Mouse (Mus musculus) intestine, postnatal 0 days (tissue): ENCODE measurements at regions not wholly inside any gene's neighbourhood (a gene's known extent, or its start where the extent isn't known, plus 50 kb on each side); places are given as distances from the start of the nearest gene placed in this dataset.
A peak's percentile ranks its signal among the peaks of the same experiment; 100 is the strongest.

Source experiments
- ATAC-seq: fragments of 200-750 bp; cut with Nextera tagmentation; 2 replicates; pipeline ENCODE4 v1.8.0; 2017; ENCODE audit warnings: mild to moderate bottlenecking, moderate TSS enrichment, moderate library complexity
- H3K27ac ChIP-seq: fragments of 300-500 bp; sonication (generic); 2 replicates; pipeline ENCODE4 v1.5.1; 2014; ENCODE audit warnings: mild to moderate bottlenecking, low read depth, low read length, moderate library complexity
- H3K27me3 ChIP-seq: fragments of 300-500 bp; sonication (generic); replicated peaks from 2 replicates; pipeline ENCODE4 v1.6.1; 2014; ENCODE audit warnings: low read length, mixed read lengths; ENCODE audit not compliant: control insufficient read depth, insufficient read depth
- H3K36me3 ChIP-seq: fragments of 300-500 bp; sonication (generic); 2 replicates; pipeline ENCODE4 v1.6.1; 2014; ENCODE audit warnings: mild to moderate bottlenecking, moderate library complexity; ENCODE audit not compliant: control insufficient read depth, insufficient read depth
- H3K4me1 ChIP-seq: fragments of 300-500 bp; sonication (generic); replicated peaks from 2 replicates; pipeline ENCODE4 v1.6.1; 2014; ENCODE audit warnings: antibody characterized with exemption, low read length, mixed read lengths; ENCODE audit not compliant: control insufficient read depth, insufficient read depth
- H3K4me2 ChIP-seq: fragments of 300-500 bp; sonication (generic); replicated peaks from 2 replicates; pipeline ENCODE4 v1.6.1; 2014; ENCODE audit warnings: low read depth, mild to moderate bottlenecking, moderate library complexity
- H3K4me3 ChIP-seq: fragments of 300-500 bp; sonication (generic); 2 replicates; pipeline ENCODE4 v1.5.1; 2014; ENCODE audit warnings: low read depth, low read length
- H3K9ac ChIP-seq: fragments of 300-500 bp; sonication (generic); 2 replicates; pipeline ENCODE4 v1.6.1; 2014; ENCODE audit warnings: mild to moderate bottlenecking, low read depth, low read length
- H3K9me3 ChIP-seq: fragments of 300-500 bp; sonication (generic); 2 replicates; pipeline ENCODE4 v1.6.1; 2016; ENCODE audit warnings: mixed run types; ENCODE audit not compliant: control insufficient read depth
- CTCF ChIP-seq: sonication (generic); IDR thresholded peaks from 2 replicates; pipeline ENCODE4 v1.5.1; 2016; ENCODE audit warnings: low read depth, mild to moderate bottlenecking, control low read depth, antibody characterized with exemption, moderate library complexity
- WGBS: fragments of 180-500 bp; shearing (Covaris S2); extraction: QIAGEN DNeasy Blood & Tissue Kit; methylation state at CpG from one replicate; pipeline ENCODE4 v1.1.7; 2014; 5-methylcytosine and 5-hydroxymethylcytosine counted together

GRCm38 (mm10) chr15:41920270-41920669, 1786.1 kb downstream of the 9330182O14Rik start:
- no peak overlapping the region for H3K4me3 ChIP-seq
- no peak overlapping the region for H3K9ac ChIP-seq
- ATAC-seq: no peak
- H3K4me1 ChIP-seq: 0 out of 2 replicates have a peak, but pooled peaks cover 2% of the 10 kb centered on the region
- no peaks in the 10 kb centered on the region for H3K27me3 ChIP-seq
- no peaks in the 10 kb centered on the region for H3K9me3 ChIP-seq
- no peaks in the 10 kb centered on the region for H3K36me3 ChIP-seq
- no peak for TF ChIP-seq CTCF
- no peak overlapping the region for H3K27ac ChIP-seq
- H3K4me2 ChIP-seq: no peak overlapping the region
- WGBS: 83% methylated on average over 2 of the region's 2 CpGs

DNA sequence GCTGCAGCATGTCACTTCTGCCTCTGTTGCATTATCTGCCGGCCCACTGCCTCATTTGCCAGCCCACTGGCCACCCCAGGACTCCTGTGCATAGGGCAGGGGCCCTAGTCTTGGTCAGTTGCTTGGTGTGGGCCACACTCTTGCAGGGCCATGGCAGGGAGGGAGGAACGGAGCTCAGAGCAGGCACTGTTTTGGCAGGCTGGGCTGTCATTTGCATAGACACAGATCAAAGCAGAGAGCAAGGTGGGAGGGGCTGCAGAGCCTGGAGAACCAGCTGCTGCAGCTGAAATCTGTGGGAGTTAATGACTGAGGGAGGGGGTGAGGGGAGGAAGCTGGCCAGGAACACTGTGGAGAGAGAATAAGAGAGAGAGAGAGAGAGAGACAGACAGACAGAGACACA, 1802.5 kb downstream of the 9330182O14Rik start:
- no peak overlapping the region for H3K9ac ChIP-seq
- H3K9me3 ChIP-seq: peaks cover 6% of the 10 kb centered on the region; the same call in 1 of the 2 replicates
- WGBS: 45% methylated on average over 2 of the region's 2 CpGs
- TF ChIP-seq CTCF: no peak
- no peak overlapping the region for H3K4me2 ChIP-seq
- no peak overlapping the region for H3K27ac ChIP-seq
- H3K36me3 ChIP-seq: no peaks in the 10 kb centered on the region
- no peak overlapping the region for H3K4me3 ChIP-seq
- H3K27me3 ChIP-seq: no peaks in the 10 kb centered on the region
- H3K4me1 ChIP-seq: no peaks in the 10 kb centered on the region
- no peak for ATAC-seq

- TF ChIP-seq CTCF: no peak
- Histone ChIP-seq H3K9ac (no peak overlapping the region), H3K27ac (no peak overlapping the region), H3K4me1 (no peaks in the 10 kb centered on the region), H3K27me3 (no peaks in the 10 kb centered on the region), H3K4me3 (no peak overlapping the region), H3K36me3 (no peaks in the 10 kb centered on the region), H3K9me3 (no peaks in the 10 kb centered on the region), H3K4me2 (no peak overlapping the region)
- 83% methylated on average over 2 of the region's 2 CpGs for whole genome bisulfite sequencing
- ATAC-seq: no peak
Observed at GRCm38 (mm10) chr15:41945226-41945625, 1811.1 kb downstream of the 9330182O14Rik start.

DNA sequence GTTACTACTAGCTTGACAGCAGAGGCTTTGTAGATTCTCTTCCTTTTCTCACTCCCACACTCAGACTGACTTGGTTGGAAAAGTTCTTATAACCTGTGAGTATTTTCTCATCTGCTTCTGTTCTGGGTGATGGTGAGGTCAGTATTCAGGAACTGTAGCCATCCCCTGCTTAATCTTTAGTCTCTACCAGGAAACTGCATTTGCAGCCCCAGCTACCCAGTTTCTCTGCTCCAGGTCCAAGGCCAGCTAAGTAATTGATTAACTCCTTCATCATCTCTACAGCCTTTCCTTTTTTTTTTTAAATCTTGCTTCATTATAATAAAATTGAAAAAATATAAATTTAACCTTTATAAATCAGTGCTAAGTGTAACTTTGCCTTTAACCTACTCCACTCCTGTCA, 1813.7 kb downstream of the 9330182O14Rik start:
- H3K27ac ChIP-seq: no peak overlapping the region
- ATAC-seq: peak; percentile 61; the same call in 1 of the 2 replicates

DNA sequence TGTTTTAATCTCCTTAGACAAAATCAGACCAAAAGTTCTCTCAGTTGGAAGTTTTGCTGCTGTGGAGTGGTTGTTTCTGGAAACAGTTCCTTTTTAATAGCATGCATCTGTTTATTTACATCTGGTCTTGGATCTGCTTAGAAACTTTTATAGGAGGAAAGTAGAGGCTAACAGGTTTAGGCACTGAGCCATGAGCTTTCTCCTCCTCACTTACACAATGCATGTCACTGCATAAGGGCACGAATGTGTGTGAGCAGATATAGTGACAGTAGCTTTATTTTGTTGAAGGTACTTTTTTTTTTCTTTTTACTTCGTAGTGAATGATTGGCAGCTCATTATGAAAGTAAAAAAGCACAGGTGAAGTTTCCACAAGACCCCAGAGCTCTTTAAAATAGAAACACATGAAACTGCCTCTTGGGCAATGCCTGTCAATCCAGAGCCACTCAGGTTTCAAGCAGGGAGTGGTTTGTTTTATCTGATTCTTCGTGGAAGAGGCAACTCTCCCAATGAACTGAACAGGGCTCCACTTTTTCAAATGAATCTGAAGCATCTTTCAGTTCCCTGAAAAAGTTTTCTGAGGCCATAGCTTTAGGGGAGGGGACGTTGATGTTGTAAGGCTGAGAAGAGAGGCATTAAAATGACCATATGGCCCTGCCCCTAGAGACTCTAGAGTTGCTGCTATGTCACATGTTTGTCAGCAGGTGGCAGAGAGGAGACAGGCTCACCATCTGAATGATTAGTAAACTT, 1814.4 kb downstream of the 9330182O14Rik start:
- H3K27me3 ChIP-seq: no peaks in the 10 kb centered on the region
- 18% methylated on average over 4 of the region's 4 CpGs for WGBS

More for the DNA sequence above, 1813.7 kb downstream of the 9330182O14Rik start:
- no peak overlapping the region for H3K4me2 ChIP-seq
- H3K4me1 ChIP-seq: no peaks in the 10 kb centered on the region
- no peaks in the 10 kb centered on the region for H3K27me3 ChIP-seq
- no peak for TF ChIP-seq CTCF
- H3K4me3 ChIP-seq: no peak overlapping the region
- H3K9ac ChIP-seq: no peak overlapping the region
- no peaks in the 10 kb centered on the region for H3K9me3 ChIP-seq
- no peaks in the 10 kb centered on the region for H3K36me3 ChIP-seq

GRCm38 (mm10) chr15:41949094-41949461, 1814.9 kb downstream of the 9330182O14Rik start:
- 64% methylated on average over 6 of the region's 6 CpGs for WGBS
- peak; percentile 22; the same call in 1 of the 2 replicates for ATAC-seq
- TF ChIP-seq CTCF: no peak
- H3K36me3 ChIP-seq: no peaks in the 10 kb centered on the region
- no peaks in the 10 kb centered on the region for H3K9me3 ChIP-seq
- no peak overlapping the region for H3K4me3 ChIP-seq
- no peak overlapping the region for H3K9ac ChIP-seq
- no peak overlapping the region for H3K27ac ChIP-seq
- no peaks in the 10 kb centered on the region for H3K4me1 ChIP-seq
- H3K27me3 ChIP-seq: no peaks in the 10 kb centered on the region
- H3K4me2 ChIP-seq: 0 out of 2 replicates have a peak overlapping the region, but pooled peaks have one; percentile 44

More for the DNA sequence above, 1814.4 kb downstream of the 9330182O14Rik start:
- Histone ChIP-seq H3K9me3 (no peaks in the 10 kb centered on the region), H3K9ac (no peak overlapping the region), H3K27ac (no peak overlapping the region), H3K4me1 (no peaks in the 10 kb centered on the region), H3K4me2 (peak overlapping the region; percentile 44), H3K36me3 (no peaks in the 10 kb centered on the region), H3K4me3 (no peak overlapping the region)
- peak; percentile 78 for ATAC-seq
- peak; percentile 82 for TF ChIP-seq CTCF
